Mouse (Mus musculus) neural tube, embryonic 11.5 days (tissue): ENCODE measurements around the gene Cdc6. TPM values are rescaled to one million over a fixed set of nuclear protein-coding genes. Genes with fewer than 3 reads are reported as not detected.

Experiments
- ATAC-seq: fragments of 200-750 bp; cut with Nextera tagmentation; 2 replicates; pipeline ENCODE4 v1.8.0; 2017; ENCODE audit warnings: moderate number of reproducible peaks, mild to moderate bottlenecking, moderate TSS enrichment, moderate library complexity; ENCODE audit not compliant: insufficient read depth, low FRiP score, low TSS enrichment
- DNase-seq: peaks from one replicate; pipeline ENCODE4 v3.0.0-alpha.2; 2015; ENCODE audit warnings: low spot score
- H3K27ac ChIP-seq: fragments of 300-500 bp; sonication (generic); 2 replicates; pipeline ENCODE4 v1.5.1; 2014; ENCODE audit warnings: low read depth, mild to moderate bottlenecking, low read length
- H3K27me3 ChIP-seq: fragments of 300-500 bp; sonication (generic); 2 replicates; pipeline ENCODE4 v1.6.1; 2014; ENCODE audit warnings: mild to moderate bottlenecking, low read length, mixed read lengths; ENCODE audit not compliant: control insufficient read depth, insufficient read depth
- H3K36me3 ChIP-seq: fragments of 300-500 bp; sonication (generic); 2 replicates; pipeline ENCODE4 v1.6.1; 2014; ENCODE audit warnings: mild to moderate bottlenecking, low read length, moderate library complexity, mixed read lengths; ENCODE audit not compliant: control insufficient read depth, insufficient read depth
- H3K4me1 ChIP-seq: fragments of 300-500 bp; sonication (generic); 2 replicates; pipeline ENCODE4 v1.6.1; 2014; ENCODE audit warnings: low read length, mixed read lengths; ENCODE audit not compliant: control insufficient read depth, insufficient read depth
- H3K4me2 ChIP-seq: fragments of 300-500 bp; sonication (generic); 2 replicates; pipeline ENCODE4 v1.6.1; 2014; ENCODE audit warnings: low read depth, mild to moderate bottlenecking, moderate library complexity
- H3K4me3 ChIP-seq: fragments of 300-500 bp; sonication (generic); 2 replicates; pipeline ENCODE4 v1.5.1; 2014; ENCODE audit warnings: low read depth, low read length
- H3K9ac ChIP-seq: fragments of 300-500 bp; sonication (generic); 2 replicates; pipeline ENCODE4 v1.6.1; 2014; ENCODE audit warnings: mild to moderate bottlenecking, low read length
- H3K9me3 ChIP-seq: fragments of 300-500 bp; sonication (generic); 2 replicates; pipeline ENCODE4 v1.6.1; 2016; ENCODE audit warnings: low read length; ENCODE audit not compliant: control insufficient read depth
- WGBS: fragments of 180-500 bp; shearing (Covaris S2); extraction: QIAGEN DNeasy Blood & Tissue Kit; methylation state at CpG from one replicate; pipeline ENCODE4 v1.1.7; 2014; 5-methylcytosine and 5-hydroxymethylcytosine counted together
- polyA plus RNA-seq: library from polyadenylated mRNA; unstranded; fragments of >200 nt; fragmentation: Nextera tagmentation; extraction: Ambion mirVana; gene quantifications from 2 replicates; pipeline ENCODE4 v1.2.1, GENCODE M21; 2014

Cdc6 gene
- polyA plus RNA-seq, 1 experiment from 2014 or later = 44.4 TPM

- peak overlapping the region; percentile 46 for H3K9ac ChIP-seq
These were observed 61.3 kb downstream of the Cdc6 start for GRCm38 (mm10) chr11:98968716-98969495.

GRCm38 (mm10) chr11:98969496-98969927, 61.9 kb downstream of the Cdc6 start:
- Histone ChIP-seq H3K27ac (peak overlapping the region; percentile 96), H3K9me3 (no peaks in the 10 kb centered on the region), H3K4me1 (peaks cover 63% of the 10 kb centered on the region), H3K36me3 (peaks cover 30% of the 10 kb centered on the region), H3K4me2 (peak overlapping the region; percentile 98), H3K4me3 (peak overlapping the region; percentile 32), H3K9ac (peak overlapping the region; percentile 58), H3K27me3 (no peaks in the 10 kb centered on the region)
- 8% methylated on average over 17 of the region's 17 CpGs for WGBS
- DNase-seq = peak; percentile 85
- peak; percentile 32 for ATAC-seq

More at GRCm38 (mm10) chr11:98968716-98969495, 61.3 kb downstream of the Cdc6 start:
- H3K36me3 ChIP-seq = peaks cover 28% of the 10 kb centered on the region
- DNase-seq (peak; percentile 94), ATAC-seq (peak; percentile 68)
- no peaks in the 10 kb centered on the region for H3K27me3 ChIP-seq
- peak overlapping the region; percentile 91; the same call in 1 of the 2 replicates for H3K4me3 ChIP-seq
- no peaks in the 10 kb centered on the region for H3K9me3 ChIP-seq
- 2% methylated on average over 20 of the region's 20 CpGs for WGBS
- H3K4me2 ChIP-seq = peak overlapping the region; percentile 98
- peaks cover 69% of the 10 kb centered on the region for H3K4me1 ChIP-seq
- H3K27ac ChIP-seq = peak overlapping the region; percentile 96

DNA sequence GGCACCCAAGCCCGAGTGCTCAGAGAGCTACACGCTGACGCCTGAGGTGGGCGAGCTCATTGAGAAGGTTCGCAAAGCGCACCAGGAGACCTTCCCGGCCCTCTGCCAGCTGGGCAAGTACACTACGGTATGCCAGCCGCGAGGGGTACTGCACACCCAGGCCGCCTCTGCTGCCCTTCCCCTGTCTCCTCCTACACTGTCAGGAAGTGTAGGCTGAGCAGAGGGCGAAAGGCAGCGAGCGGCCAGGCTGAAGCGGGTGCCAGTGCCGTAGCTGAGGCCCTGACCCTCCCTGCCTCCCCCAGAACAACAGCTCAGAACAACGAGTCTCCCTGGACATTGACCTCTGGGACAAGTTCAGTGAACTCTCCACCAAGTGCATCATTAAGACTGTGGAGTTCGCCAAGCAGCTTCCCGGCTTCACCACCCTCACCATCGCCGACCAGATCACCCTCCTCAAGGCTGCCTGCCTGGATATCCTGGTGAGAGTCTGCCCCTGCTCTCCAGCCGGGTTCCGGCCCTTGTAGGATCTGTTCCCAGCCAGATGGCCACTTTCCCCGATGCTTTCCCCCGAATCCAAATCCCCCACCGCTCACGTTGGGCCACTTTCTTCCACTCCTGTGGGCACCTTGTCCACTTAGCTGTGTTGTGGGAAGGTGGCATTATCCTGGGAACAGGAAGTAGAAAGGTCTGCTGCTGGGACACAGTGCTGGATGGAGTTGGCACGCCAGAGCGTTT, 62.8 kb downstream of the Cdc6 start:
- Histone ChIP-seq H3K4me1 (peaks cover 55% of the 10 kb centered on the region), H3K36me3 (peaks cover 30% of the 10 kb centered on the region), H3K4me3 (peak overlapping the region; percentile 32), H3K9ac (peak overlapping the region; percentile 58), H3K9me3 (no peaks in the 10 kb centered on the region), H3K27me3 (no peaks in the 10 kb centered on the region), H3K27ac (peak overlapping the region; percentile 96), H3K4me2 (peak overlapping the region; percentile 98)
- WGBS = 45% methylated on average over 29 of the region's 29 CpGs
- DNase-seq (no peak), ATAC-seq (no peak)

DNA sequence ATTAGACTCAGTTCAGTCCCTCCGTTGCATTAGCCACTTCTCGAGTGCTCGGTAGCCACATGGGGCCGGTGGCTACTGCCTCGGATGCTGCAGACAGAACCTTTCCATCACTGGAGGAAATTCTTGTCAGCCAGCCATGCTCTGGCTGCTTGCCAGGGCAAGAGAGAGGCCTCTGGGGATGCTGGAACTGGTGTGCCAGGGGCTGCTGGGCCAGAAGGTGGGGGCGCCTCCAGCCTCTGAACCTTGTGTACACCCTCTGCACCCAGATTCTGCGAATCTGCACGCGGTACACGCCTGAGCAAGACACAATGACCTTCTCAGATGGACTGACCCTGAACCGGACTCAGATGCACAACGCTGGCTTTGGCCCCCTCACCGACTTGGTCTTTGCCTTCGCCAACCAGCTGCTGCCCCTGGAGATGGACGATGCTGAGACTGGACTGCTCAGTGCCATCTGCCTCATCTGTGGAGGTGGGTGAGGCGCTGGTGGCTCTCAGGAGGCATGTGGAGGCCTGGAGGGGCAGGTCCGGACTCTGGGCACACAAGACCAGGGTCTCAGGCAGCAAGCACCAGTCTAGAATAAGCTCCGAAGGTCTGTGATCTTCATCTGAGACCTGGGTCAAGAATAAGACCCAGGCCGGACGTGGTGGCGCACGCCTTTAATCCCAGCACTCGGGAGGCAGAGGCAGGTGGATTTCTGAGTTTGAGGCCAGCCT, 63.9 kb downstream of the Cdc6 start:
- peak; percentile 60 for DNase-seq
- H3K9ac ChIP-seq = peak overlapping the region; percentile 58; the same call in 1 of the 2 replicates

GRCm38 (mm10) chr11:98972215-98972614, 64.6 kb downstream of the Cdc6 start:
- Histone ChIP-seq H3K4me2 (no peak overlapping the region), H3K27me3 (no peaks in the 10 kb centered on the region), H3K9ac (no peak overlapping the region), H3K36me3 (peaks cover 30% of the 10 kb centered on the region), H3K4me3 (no peak overlapping the region), H3K4me1 (peaks cover 37% of the 10 kb centered on the region), H3K9me3 (no peaks in the 10 kb centered on the region), H3K27ac (no peak overlapping the region)
- 58% methylated on average over 9 of the region's 9 CpGs for WGBS
- ATAC-seq (no peak), DNase-seq (peak; percentile 81)

More for the DNA sequence above, 63.9 kb downstream of the Cdc6 start:
- Histone ChIP-seq H3K4me1 (peaks cover 44% of the 10 kb centered on the region), H3K27me3 (no peaks in the 10 kb centered on the region), H3K9me3 (no peaks in the 10 kb centered on the region), H3K4me2 (peak overlapping the region; percentile 98), H3K36me3 (peaks cover 30% of the 10 kb centered on the region), H3K4me3 (no peak overlapping the region), H3K27ac (peak overlapping the region; percentile 96)
- ATAC-seq = no peak
- 72% methylated on average over 23 of the region's 23 CpGs for WGBS

- H3K9me3 ChIP-seq = no peaks in the 10 kb centered on the region
- no peaks in the 10 kb centered on the region for H3K27me3 ChIP-seq
- no peak for DNase-seq
- 92% methylated on average over 9 of the region's 9 CpGs for WGBS
- no peak for ATAC-seq
- no peak overlapping the region for H3K9ac ChIP-seq
- H3K4me3 ChIP-seq = no peak overlapping the region
- H3K4me1 ChIP-seq = peaks cover 30% of the 10 kb centered on the region
- H3K4me2 ChIP-seq = no peak overlapping the region
- H3K36me3 ChIP-seq = peaks cover 30% of the 10 kb centered on the region
- no peak overlapping the region for H3K27ac ChIP-seq
These were observed 65.3 kb downstream of the Cdc6 start for GRCm38 (mm10) chr11:98972801-98973360.

Other genes starting within 250 kb of the Cdc6 start
- gene Gsdma, start 243.4 kb upstream of the Cdc6 start, polyA plus RNA-seq = not detected in 2 replicates
- 172 TPM in 2 replicates for gene Psmd3, start 225.2 kb upstream of the Cdc6 start, polyA plus RNA-seq
- not detected in 2 replicates for gene Csf3, start 206.5 kb upstream of the Cdc6 start, polyA plus RNA-seq
- 67.6 and 74.5 TPM in 2 replicates for gene Med24, start 178.4 kb upstream of the Cdc6 start, polyA plus RNA-seq
- gene Thra, start 167.2 kb upstream of the Cdc6 start, polyA plus RNA-seq = 32.0 and 34.7 TPM in 2 replicates
- 1.5 and 1.9 TPM in 2 replicates for gene Nr1d1, start 132.5 kb upstream of the Cdc6 start, polyA plus RNA-seq
- gene Msl1, start 112.3 kb upstream of the Cdc6 start, polyA plus RNA-seq = 24.1 and 24.2 TPM in 2 replicates
- gene Casc3, start 102.9 kb upstream of the Cdc6 start, polyA plus RNA-seq = 55.4 and 59.4 TPM in 2 replicates
- gene Rapgefl1, start 71.0 kb upstream of the Cdc6 start, polyA plus RNA-seq = 2.3 and 2.8 TPM in 2 replicates
- 4.7 and 5.6 TPM in 2 replicates for gene Wipf2, start 44.2 kb upstream of the Cdc6 start, polyA plus RNA-seq
- 73.2 and 75.1 TPM in 2 replicates for gene Rara, start 20.0 kb downstream of the Cdc6 start, polyA plus RNA-seq
- 0.57 TPM in 1 of 2 replicates, not detected in the other for gene Gjd3, start 75.2 kb downstream of the Cdc6 start, polyA plus RNA-seq
- gene Top2a, start 116.4 kb downstream of the Cdc6 start, polyA plus RNA-seq = 338 and 339 TPM in 2 replicates
- gene Igfbp4, start 133.4 kb downstream of the Cdc6 start, polyA plus RNA-seq = 353 and 365 TPM in 2 replicates
- 0.46 and 0.62 TPM in 2 replicates for gene Tns4, start 181.5 kb downstream of the Cdc6 start, polyA plus RNA-seq
- 0.39 and 0.41 TPM in 2 replicates for gene Ccr7, start 247.3 kb downstream of the Cdc6 start, polyA plus RNA-seq